10 mouse cellular contexts compared by ENCODE assay signal in the genomic region with DNA sequence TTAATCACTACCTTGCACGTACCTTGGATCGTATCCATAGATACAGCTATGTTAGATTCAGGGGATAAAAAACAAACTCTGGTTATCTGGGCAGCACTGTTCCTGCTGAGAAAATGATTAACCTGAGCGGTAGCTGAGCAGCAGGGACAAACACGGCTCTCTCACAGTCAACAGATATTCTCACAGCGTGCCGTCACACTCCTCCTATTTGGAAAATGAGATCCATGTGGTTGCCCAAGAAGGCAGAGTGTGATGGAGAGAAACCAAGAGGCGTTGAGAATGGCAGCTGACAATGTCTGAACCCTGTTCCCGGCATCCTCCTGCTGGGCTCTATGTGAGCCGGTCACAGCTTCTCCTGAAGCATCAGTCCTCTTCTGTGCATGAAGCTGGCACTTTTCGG.
A peak's percentile ranks its signal among the peaks of the same experiment; 100 is the strongest.
DNase-seq lines count a peak whose midpoint lies in the region; ATAC-seq and TF ChIP-seq lines count a peak whose summit lies in the region.
"Had no signal": no experiment of that assay in that cellular context is flagged by ENCODE, and none has a peak within 500 bp of the region (broad histone marks: within the 10 kb centered on the region; RNA-seq: fewer than 3 reads in every experiment).

No protein-coding gene starts in this region.

- H3K4me2 ChIP-seq in lung, embryonic 14.5 days: no peak overlapping the region
- 0 out of 2 replicates have a peak overlapping the region, but pooled peaks have one; percentile 4 for H3K4me2 ChIP-seq in stomach, embryonic 14.5 days (replicated peaks; ENCODE audit: low read depth, low read length)
- H3K4me2 ChIP-seq: midbrain, embryonic 12.5 days had no signal

- no peak for TF ChIP-seq POLR2A in lung, adult 2 months (IDR thresholded peaks at IDR 0.05; ENCODE audit: borderline replicate concordance, extremely low read depth, low read depth, low read length)

- H3K27ac ChIP-seq in lung, embryonic 14.5 days (ENCODE audit: low read depth): peak overlapping the region; percentile 6; the same call in 1 of the 2 replicates
- no peak overlapping the region for H3K27ac ChIP-seq in stomach, embryonic 14.5 days (ENCODE audit: low read length)
- H3K27ac ChIP-seq: midbrain, embryonic 12.5 days had no signal

- 42% methylated on average over 10 of the region's 10 CpGs for WGBS in lung, embryonic 14.5 days
- WGBS in lung, adult 2 months: 44% methylated on average over 10 of the region's 10 CpGs
- 52% methylated on average over 10 of the region's 10 CpGs for WGBS in stomach, embryonic 14.5 days

- H3K27me3 ChIP-seq in lung, embryonic 14.5 days (ENCODE audit: insufficient read depth, low read length): no peaks in the 10 kb centered on the region
- H3K27me3 ChIP-seq in stomach, embryonic 14.5 days (ENCODE audit: control insufficient read depth, insufficient read depth, low read length): no peaks in the 10 kb centered on the region
- H3K27me3 ChIP-seq: midbrain, embryonic 12.5 days had no signal

- H3K4me3 ChIP-seq in lung, embryonic 14.5 days (ENCODE audit: low read depth, low read length): no peak overlapping the region
- no peak overlapping the region for H3K4me3 ChIP-seq in lung, adult 2 months (replicated peaks; ENCODE audit: extremely low read depth, low read depth, low read length)
- no peak overlapping the region for H3K4me3 ChIP-seq in stomach, embryonic 14.5 days (ENCODE audit: low read depth, low read length)
- H3K4me3 ChIP-seq: midbrain, embryonic 12.5 days had no signal

- no peak for DNase-seq in cerebellum, postnatal 4 days (ENCODE audit: low spot score in 2 of 2)
- peak; percentile 25 for DNase-seq in lung, embryonic 14.5 days
- DNase-seq in lung, adult 2 months: no peak
- DNase-seq in kidney, postnatal 36 days: peak; percentile 4 to 13
- DNase-seq in heart, adult 8-10 months (ENCODE audit: low spot score): no peak
- DNase-seq in left cerebral cortex, postnatal 25 days (ENCODE audit: low spot score in 2 of 2): no peak
- DNase-seq: retina, postnatal 1 day had no signal

- H3K4me1 ChIP-seq in lung, embryonic 14.5 days (ENCODE audit: insufficient read depth): no peaks in the 10 kb centered on the region
- no peaks in the 10 kb centered on the region for H3K4me1 ChIP-seq in lung, adult 2 months (ENCODE audit: control insufficient read depth, insufficient read depth, low read length)
- H3K4me1 ChIP-seq in stomach, embryonic 14.5 days (ENCODE audit: control insufficient read depth, insufficient read depth, low read length): no peaks in the 10 kb centered on the region
- H3K4me1 ChIP-seq: midbrain, embryonic 12.5 days had no signal

- H3K36me3 ChIP-seq in lung, embryonic 14.5 days (ENCODE audit: insufficient read depth): no peaks in the 10 kb centered on the region
- H3K36me3 ChIP-seq in stomach, embryonic 14.5 days (ENCODE audit: control insufficient read depth, insufficient read depth, low read length): no peaks in the 10 kb centered on the region
- H3K36me3 ChIP-seq: midbrain, embryonic 12.5 days had no signal

- intact Hi-C loops in left cerebral cortex, postnatal 25 days (cut with DNase I): no loop called here

- no peak overlapping the region for H3K9ac ChIP-seq in lung, embryonic 14.5 days
- H3K9ac ChIP-seq in stomach, embryonic 14.5 days (replicated peaks; ENCODE audit: low read depth, low read length): no peak overlapping the region
- H3K9ac ChIP-seq: midbrain, embryonic 12.5 days had no signal

- no peaks in the 10 kb centered on the region for H3K9me3 ChIP-seq in lung, embryonic 14.5 days (ENCODE audit: low read depth, low read length)
- H3K9me3 ChIP-seq in stomach, embryonic 14.5 days (ENCODE audit: control insufficient read depth, low read depth, low read length): no peaks in the 10 kb centered on the region
- H3K9me3 ChIP-seq: midbrain, embryonic 12.5 days had no signal

- TF ChIP-seq CTCF in lung, embryonic 14.5 days (IDR thresholded peaks at IDR 0.05; ENCODE audit: low read depth): no peak
- no peak for TF ChIP-seq CTCF in lung, adult 2 months (IDR thresholded peaks at IDR 0.05; ENCODE audit: insufficient read depth, low read length)

- ATAC-seq in cerebellum, adult (ENCODE audit: insufficient number of reproducible peaks, low FRiP score, low TSS enrichment): peak; percentile 94
- ATAC-seq in lung, embryonic 14.5 days (ENCODE audit: insufficient read depth): no peak
- ATAC-seq in stomach, embryonic 14.5 days (ENCODE audit: insufficient number of reproducible peaks, insufficient read depth, low FRiP score, low read depth): no peak

Comparison
In these comparisons a context has a peak if more than half of its experiments do, and no peak if none do; other contexts are left out.
1. DNase-seq: peak in lung, embryonic 14.5 days (single experiment) and kidney, postnatal 36 days (2 of 2); none in cerebellum, postnatal 4 days (0 of 2), lung, adult 2 months (single experiment), heart, adult 8-10 months (single experiment) and left cerebral cortex, postnatal 25 days (0 of 2).